Mouse (Mus musculus): ENCODE results near the gene Hoxb2.

Gene Hoxb2

DNA sequence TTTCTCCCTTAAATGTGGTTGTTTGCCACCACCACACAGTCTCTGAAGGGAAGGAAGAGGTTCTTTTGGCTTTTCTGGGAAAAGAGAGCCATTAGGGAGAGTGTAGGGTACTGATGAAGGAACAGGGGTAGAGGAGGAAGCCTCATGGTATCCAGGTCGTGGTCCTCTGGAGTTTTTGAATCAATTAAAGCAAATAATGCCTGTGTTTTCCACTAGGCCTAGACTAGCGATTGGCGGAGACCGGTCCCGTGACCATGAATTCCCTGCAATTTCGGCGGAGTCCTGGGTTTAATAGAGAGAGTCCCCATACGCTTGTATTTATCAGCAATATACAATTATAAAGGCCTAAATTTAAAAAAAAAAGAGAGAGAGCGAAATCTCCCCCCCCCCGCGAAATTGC, 987 bp downstream of the Hoxb2 start:
- no peak for DNase-seq (ENCODE audit: low read depth, low spot score)

DNA sequence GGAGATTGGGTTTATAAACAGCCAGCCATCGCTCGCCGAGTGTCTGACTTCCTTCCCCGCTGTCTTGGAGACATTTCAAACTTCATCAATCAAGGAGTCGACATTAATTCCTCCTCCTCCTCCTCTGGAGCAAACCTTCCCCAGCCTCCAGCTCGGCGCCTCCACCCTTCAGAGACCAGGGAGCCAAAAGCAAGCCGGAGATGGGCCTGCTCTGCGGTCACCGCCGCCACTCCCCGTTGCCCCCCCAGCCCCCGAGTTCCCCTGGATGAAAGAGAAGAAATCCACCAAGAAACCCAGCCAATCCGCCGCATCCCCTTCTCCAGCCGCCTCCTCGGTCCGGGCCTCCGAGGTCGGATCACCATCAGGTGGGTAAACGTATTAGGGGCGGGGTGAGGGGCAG, 1.5 kb downstream of the Hoxb2 start:
- no peak for DNase-seq (ENCODE audit: low read depth, low spot score)

DNA sequence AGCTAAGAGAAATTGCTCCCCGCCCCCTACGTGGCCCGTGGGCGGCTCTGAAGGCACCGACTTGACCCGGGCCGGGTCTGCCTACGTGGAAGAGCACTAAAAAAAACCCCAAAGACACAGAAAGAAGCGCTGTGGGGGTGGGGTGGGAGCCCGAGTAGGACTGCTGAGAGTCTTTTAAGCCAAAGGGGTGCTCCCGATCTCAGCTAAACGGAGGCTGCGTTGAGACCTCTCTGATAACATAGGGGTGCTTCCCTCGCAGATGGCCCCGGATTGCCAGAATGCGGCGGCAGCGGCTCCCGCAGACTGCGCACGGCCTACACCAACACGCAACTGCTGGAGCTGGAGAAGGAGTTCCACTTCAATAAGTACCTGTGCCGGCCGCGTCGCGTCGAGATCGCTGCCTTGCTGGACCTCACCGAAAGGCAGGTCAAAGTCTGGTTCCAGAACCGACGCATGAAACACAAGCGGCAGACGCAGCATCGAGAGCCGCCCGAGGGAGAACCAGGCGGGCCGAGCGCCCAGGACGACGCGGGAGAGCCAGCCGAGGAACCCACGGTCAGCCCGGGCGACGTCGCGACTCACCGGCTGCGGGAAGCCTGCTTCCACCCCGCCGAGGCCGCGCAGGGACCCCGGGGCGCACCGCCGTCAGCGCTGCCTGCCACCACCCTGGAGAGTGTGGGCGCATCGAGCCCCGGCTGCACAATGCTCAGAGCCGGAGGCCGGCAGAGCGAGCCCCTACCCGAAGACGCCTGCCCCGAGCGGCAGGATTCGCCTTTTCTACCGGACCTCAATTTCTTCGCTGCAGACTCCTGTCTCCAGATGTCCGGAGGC, 2.6 kb downstream of the Hoxb2 start:
- DNase-seq (ENCODE audit: low read depth, low spot score) = no peak

DNA sequence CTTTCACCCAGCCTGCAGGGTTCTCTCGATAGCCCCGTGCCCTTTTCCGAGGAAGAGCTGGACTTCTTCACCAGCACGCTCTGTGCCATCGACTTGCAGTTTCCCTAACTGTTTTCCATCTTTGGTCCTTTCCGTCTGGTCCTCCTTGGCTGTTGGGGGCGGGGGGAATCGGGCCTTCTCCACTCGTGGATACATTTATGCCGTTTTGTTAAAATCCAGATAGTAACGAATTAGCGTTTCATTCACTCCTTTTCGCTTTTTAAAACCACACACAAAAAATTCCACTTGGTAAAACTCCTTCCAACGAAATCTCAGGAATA, 3.2 kb downstream of the Hoxb2 start:
- DNase-seq (ENCODE audit: low read depth, low spot score) = peak; percentile 30

DNA sequence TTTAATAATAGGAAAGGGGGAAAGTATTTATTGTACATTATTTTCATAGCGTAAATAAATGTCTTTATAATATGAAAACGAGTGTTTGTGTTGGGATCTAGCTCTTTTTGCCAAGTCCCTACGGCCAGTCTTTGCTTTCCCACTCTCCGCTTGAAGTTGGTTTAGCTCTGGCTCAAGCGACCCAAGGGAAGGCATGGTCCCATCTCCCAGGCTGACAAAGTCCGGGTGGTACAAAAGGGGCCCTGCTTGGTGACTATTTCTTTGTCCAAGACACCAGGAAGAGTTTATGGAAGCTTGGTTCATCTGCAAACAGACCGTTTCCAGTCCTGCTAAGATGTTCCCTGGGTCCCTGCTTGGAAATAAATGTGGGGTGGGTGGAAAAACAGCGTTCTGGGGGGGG, 3.6 kb downstream of the Hoxb2 start:
- no peak for DNase-seq (ENCODE audit: low read depth, low spot score)

DNA sequence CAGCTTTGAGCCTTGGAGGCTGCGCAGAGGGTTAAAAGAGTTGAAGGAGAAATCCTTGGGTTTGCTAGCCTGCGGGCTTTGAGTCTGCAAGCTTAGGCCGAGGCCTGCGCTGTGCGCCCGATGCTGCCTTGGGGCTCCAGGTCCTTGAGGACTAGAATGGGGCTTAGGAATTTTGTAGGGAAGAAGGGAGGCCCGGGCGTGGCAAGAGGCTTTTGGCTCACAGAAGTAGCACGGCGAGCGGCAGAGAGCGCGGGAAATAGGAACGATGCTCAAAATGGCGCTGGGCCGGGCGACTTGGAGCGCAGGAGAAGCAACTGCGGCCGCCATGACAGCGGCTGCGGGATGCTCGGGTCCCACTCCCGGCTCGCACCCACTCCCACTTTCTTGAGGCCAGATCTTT, 4.1 kb downstream of the Hoxb2 start:
- DNase-seq (ENCODE audit: low read depth, low spot score) = no peak

DNA sequence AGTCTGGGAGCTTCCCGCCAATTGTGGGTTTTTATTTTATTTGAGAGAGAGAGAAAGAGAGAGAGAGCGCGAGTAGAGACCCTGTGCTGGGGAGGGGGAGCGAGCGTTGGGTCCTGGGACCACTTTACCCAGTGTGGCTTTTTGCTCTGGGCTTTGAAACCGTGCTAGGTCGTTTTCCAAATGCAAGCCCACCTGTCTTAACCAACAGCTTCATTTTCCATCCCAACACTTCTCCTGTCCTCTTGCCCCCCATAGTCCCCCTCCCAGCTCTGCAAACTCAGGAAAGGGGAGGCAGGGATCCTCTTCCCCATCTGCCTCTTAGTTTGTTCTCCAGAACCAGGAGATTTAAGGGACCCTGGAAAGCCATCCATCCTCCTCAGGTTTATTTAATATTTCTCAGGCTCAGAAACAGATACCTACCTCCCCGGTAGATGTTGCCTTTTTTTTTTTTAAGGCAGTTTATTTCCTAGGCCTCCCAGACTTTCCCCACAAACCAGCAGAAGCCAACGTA, 4.5 kb downstream of the Hoxb2 start:
- no peak for DNase-seq (ENCODE audit: low read depth, low spot score)

DNA sequence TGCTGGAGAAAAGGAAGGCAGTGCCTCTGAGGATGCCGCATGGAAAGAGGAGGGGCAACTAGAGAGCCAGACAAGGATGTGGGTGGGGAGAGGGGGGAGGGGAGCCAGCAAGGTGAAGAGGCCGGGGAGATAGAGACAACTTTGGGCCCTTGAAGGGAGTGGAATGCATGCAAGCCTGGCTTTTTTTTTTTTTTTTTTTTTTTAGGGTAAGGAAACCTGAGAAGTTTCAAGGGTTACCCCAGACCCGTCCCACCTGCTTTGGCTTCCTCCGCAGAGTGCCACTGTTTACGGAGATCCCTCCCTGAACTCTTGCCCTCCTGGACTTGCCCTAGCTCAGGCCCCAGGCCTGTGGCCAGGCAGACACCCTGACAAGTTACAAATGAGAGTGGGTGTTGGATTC, 13.5 kb downstream of the Hoxb2 start:
- no peak for DNase-seq (ENCODE audit: low read depth, low spot score)

DNA sequence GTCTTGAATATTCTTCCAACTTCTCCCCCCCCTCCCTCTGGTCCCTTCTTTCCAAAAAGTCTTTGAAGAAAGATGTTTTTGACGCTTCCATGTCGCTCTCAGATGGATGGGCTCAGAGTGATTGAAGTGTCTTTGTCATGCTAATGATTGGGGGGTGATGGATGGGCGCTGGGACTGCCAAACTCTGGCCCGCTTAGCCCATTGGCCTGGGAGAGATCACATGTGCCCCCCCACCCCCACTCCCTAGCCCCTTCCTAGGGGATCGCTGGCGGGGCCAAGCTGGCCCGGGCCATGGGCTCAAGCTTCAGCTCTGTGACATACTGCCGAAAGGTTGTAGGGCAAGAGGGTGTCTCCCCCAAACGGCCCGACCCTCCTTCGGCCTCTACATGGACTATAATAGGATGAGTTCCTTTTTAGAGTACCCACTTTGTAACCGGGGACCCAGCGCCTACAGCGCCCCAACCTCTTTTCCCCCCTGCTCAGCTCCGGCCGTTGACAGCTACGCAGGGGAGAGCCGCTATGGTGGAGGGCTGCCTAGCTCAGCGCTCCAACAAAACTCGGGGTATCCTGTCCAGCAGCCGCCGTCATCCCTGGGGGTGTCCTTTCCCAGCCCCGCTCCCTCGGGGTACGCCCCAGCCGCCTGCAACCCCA, 15.2 kb downstream of the Hoxb2 start, which contains the start of gene Hoxb1:
TSS of gene Hoxb1 (plus strand) at position 312 of the 651 bp plus-strand sequence.
- DNase-seq (ENCODE audit: low read depth, low spot score) = no peak

DNA sequence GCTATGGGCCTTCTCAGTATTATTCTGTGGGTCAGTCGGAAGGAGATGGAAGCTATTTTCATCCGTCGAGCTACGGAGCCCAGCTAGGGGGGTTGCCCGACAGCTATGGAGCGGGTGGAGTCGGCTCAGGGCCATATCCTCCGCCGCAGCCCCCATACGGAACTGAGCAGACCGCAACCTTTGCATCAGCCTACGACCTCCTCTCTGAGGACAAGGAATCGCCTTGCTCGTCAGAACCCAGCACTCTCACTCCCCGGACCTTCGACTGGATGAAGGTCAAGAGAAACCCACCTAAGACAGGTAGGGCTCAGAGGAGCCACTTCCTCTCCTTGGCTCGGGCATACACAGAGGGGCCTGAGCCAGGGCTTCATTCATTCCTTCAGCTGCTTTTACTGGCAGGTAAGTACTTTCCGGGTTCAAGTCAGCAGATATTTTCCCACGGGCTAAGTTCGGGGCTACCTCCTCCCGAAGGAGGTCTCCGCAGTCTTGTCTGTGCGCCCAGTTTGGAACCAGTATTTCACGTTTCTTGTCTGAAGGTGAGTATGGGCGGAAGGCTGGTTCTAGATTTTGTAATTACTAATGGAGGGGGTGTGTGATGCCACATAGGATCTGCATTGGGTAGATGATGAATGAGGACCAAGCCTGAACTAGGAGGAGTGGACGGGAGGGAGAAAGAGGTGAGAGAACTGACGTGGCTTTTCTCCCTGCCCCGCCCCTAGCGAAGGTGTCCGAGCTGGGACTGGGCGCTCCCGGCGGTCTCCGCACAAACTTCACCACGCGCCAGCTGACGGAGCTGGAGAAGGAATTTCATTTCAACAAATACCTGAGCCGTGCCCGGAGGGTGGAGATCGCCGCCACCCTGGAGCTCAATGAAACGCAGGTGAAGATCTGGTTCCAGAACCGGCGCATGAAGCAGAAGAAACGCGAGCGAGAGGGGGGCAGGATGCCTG, 16.0 kb downstream of the Hoxb2 start:
- no peak for DNase-seq (ENCODE audit: low read depth, low spot score)

DNA sequence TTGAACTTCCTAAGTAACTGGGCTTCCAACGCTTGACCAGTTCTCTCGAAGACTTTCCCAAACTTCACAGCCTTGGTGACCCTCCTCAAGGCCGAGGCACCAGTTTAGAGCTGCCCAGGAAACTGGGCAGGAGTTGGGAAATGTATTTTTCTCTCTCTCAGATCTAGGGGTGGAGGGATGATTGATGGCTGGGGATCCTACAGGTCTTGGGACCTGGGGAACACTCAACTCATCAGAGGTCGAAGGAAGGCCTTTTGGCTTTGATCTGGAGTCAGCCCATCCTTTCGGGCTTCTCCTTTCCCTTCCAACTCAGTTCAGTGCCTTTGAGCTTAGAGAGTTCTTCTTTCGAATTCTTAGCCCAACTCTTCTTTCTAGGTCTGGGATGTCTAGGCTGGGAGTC, 16.8 kb downstream of the Hoxb2 start:
- no peak for DNase-seq (ENCODE audit: low read depth, low spot score)

DNA sequence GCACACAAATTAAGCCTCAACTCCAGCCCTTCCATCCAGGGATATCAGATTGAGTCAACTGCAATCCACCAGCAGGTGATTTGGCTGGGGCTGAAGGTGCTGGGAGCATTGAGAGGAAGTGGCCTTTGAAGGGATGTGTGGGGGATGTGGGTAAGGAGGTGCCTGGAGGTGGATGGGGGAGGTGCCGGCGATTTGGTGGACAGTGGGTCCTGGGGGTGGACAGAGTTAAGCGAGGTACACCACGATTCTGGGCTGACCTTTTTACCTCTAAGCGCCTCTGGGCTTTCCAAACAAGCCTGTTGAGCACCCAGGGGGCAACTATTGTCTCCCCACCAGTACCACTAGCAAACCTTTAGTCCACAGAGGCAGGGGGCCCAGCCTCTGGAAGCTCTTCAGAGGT, 18.4 kb downstream of the Hoxb2 start:
- DNase-seq (ENCODE audit: low read depth, low spot score) = no peak

DNA sequence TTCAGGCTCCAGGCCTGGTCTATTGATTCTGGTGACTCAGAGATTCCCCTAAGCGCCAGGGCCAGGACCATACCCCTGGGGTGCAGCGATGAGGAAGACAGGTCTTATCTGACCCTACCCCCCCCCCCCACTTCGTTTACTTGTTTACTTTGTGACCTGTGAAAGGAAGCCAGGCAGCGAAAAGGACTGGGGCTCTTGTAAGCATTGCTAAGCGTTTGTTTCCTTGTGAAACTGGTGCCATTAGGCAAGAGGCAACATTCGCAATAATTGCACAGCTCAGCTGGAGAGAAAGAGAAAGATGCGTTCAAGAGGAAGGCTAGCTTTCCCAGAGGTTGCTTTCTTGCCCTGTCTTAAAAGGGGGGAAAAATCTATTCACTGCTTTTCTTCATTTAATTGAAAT, 18.8 kb downstream of the Hoxb2 start:
- no peak for DNase-seq (ENCODE audit: low read depth, low spot score)

DNA sequence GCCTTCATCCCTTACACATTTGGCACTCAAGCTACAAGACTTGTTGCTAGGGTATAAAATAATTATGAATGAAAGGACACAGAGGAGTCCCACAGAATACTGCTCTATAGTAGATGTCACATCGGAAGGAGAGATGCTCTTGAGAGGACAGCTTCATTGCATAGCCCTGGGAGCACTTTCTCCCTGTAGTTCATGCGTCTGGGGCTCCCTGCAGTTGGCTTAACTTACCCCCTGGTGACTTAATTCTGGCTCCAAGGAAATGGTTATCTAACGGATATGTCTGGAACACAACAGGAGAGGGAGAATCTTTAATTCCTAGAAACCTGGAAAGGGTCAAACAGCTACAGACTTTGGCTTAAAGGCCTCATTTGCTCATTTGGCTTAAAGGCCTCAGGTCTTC, 21.4 kb downstream of the Hoxb2 start:
- no peak for DNase-seq (ENCODE audit: low read depth, low spot score)

DNA sequence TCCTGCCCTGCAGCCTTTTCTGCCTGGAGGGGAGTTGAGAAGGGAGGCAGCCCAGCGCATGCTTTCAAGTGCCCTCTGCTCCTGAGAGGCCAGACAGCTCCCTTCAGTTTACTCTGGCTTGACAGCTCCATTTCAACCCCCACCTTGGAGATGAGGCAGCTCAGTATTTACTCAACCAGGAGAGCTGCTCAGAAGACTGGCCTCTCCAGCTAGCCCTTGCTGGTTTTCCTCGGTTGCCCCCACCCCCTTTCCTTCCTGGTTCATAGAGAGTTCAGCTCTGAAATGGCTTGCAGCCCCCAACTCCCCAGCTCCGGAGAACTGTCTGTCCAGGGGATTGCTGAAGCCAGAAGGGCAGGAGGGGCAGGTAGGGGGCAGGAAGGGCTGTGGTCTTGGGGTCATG, 22.2 kb downstream of the Hoxb2 start:
- DNase-seq (ENCODE audit: low read depth, low spot score) = no peak

DNA sequence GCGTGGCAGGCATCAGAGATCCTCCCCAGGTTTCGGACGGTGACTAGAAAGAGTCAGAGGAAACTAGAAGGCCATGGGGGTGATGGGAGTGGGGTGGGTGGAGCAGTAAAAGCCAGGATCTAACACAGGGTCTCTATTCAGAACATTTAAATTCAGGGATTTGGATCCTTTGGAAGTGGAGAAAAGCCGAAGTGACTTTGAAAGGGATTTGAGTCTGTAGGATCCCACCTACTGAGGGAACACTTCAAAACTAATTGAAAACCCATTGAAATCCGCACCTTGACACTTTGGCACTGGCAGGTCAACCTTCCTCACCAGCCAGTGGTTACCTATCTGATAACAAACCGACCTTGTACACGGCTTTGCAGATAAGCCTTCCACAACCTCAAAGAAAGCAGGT, 24.5 kb downstream of the Hoxb2 start:
- DNase-seq (ENCODE audit: low read depth, low spot score) = no peak

DNA sequence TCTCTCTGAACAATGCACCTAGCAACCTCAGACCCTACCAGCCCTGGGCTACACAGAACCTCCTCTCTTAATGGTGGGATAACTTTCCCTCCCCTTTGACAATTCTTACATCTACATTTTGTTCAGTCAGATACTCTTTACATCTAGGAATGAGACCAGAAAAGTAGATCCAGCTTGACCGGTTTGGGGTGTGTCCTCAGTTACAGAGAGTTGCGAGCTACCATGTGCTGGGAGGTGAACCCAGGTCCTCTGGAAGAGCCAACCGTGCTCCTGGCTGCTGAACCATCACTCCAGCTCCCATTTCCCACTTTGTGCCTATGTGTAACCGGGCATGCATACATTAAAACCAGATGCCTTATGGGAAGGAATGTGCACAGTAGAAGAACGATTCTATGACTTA, 33.1 kb downstream of the Hoxb2 start:
- no peak for DNase-seq (ENCODE audit: low read depth, low spot score)

DNA sequence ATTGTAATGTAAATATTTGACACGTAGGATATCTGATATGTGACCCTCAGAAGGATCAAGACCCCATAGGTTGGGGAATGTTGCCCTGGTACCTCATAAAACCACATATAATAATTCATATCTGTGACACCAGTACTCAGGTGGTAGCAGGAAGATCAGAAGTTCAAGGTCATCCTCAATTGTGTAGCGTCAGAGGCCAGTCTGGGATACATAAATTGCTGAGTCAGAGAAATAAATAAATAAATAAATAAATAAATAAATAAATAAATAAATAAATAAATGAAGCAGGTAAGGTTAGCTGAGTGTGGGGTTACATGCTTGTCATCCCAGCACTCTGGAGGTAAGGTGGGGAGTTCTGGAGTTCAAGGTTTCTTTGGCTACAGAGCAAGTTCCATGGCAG, 37.3 kb downstream of the Hoxb2 start:
- DNase-seq (ENCODE audit: low read depth, low spot score) = no peak

DNA sequence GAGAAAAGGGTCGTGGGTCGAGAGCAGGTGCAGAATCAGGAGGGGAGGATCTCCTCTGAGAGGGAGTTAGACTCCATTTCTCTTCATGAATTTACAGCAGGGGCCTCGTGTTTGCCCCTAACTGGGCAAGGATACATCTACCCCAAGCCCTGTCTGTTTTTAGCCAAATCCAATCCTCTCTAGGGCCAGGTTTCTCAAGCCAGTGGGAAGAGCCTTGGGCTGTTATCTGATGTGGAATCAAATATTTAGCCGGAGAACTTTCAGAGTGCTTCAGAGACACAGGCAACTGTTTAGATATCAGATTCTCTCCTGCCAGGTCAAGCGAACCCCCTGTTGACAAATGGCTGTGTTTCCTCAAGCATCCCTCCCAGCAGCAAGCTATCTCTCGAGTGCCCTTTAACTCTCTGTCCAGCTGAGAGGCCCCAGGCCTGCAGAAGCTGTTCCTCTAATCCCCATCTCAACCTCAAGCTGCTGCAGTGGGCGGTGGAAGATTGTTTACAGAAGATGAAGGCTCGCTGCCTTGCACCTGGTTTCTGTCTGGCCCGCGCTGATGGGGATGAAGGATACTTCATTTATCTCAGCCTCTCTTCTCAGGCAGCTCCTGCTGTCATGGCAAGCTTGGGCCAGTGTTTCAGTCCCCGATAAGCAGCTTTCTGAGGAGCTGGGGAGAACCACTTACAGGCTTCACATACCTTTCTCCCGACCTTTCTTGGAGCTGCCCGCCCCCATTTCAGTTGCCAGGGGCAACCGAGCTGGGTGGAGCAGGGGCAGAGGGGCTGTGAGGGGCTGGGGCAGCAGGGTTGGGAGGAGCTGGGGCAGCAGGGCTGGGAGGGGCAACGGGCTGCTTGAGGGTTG, 46.7 kb downstream of the Hoxb2 start:
- DNase-seq (ENCODE audit: low read depth, low spot score) = no peak

DNA sequence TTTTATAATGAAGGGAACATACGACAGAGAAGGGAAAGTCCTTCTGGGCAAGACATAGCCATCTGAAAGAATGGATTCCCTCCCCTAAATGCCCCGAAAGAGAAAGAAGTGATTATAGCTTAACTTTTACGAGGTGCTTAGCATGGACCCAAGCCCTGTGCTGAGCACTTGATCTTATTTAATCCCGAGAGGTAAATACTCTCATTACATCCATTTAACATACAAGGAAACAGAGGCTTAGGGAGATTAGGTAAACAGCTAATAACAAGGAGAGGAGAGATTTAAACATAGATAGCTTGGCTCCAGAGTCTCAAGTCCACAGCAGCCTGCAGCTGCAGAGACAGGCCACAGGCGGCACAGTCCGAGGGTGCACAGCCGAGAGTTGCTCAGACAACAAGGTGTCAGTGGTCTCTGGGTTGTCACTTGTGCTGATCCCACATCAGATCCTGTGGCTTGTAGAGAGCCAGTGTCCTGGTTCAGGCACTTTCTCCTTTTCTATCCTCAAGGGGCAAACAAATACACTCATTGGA, 47.5 kb downstream of the Hoxb2 start:
- peak; percentile 36 for DNase-seq (ENCODE audit: low read depth, low spot score)

DNA sequence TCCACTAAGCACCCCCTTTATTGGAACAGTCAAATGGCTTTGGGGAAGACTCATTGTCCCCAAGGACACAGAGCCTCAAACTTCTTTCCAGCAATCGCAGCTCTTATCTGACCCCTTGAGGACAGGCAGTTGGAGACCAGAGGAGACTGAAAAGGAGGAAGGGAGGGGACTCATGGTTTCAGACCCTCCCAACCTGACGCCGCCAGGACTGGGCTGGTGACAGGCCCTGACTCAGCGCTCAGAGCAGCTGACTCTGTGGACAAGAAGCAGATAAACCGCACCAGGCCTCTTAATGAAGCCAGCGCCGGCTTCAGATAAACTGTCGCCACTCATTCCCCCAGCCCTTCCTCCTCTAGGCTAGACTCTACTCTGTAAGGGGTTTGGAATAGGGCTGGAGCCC, 49.6 kb downstream of the Hoxb2 start:
- DNase-seq (ENCODE audit: low read depth, low spot score) = no peak

All from retina, postnatal 7 days (tissue).